Mouse (Mus musculus): ENCODE measurements at regions not wholly inside any gene's neighbourhood (a gene's known extent, or its start where the extent isn't known, plus 50 kb on each side); places are given as distances from the start of the nearest gene placed in this dataset.

DNA sequence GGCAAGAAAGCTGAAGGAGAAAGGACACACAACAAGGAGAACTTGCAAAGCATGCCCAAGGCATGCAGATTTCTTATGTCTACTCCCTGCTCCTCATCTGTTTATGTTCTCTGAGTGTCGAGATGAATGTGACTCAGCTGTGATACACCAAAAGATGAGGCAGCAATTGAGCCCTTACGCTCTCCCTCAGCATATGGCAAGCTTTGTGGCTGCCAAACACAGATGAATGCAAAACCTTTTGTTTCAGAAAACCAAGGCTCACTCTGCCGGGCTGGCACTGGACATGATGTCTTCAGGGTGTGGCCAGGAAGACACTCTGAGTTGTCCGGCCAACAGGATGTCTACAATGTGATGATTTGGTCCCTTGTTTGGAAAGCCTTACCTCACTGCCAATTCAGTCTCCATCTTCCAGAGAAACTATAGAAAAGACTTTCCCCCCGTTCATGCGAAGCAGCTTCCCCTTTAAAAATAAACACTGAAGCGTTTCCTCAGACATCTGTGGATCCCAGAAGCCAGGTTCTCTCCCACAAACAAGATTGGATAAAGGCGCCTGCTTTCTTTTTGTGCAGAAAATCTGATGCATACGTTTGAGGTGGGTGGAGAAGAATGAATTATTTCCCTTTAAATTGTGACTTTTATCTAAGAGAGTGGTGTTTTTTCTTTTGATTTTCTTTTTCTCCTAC, 171.5 kb downstream of the Tmx1 start:
- ATAC-seq (replicated peaks; ENCODE audit: poor library complexity, severe bottlenecking), result no peak

DNA sequence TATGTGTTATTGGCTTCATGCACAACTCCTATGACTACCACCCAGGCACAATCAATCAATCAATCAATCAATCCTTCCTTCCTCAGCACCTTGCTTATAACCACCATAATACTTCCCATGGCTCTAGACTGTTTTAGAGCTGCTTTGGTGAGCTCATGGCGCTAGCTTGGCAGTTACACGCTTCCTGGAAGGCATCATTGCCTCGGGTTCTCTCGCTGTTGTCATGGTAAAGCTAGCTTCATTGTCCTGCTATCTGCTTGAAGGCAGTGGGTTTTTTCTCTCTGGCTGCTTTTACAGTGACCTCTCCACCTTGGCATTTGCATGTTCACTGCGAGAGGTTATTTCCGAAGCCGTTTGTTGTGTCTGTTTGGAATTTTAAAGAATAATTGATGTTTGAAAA, 174.7 kb downstream of the Tmx1 start:
- no peak for ATAC-seq (replicated peaks; ENCODE audit: poor library complexity, severe bottlenecking)

DNA sequence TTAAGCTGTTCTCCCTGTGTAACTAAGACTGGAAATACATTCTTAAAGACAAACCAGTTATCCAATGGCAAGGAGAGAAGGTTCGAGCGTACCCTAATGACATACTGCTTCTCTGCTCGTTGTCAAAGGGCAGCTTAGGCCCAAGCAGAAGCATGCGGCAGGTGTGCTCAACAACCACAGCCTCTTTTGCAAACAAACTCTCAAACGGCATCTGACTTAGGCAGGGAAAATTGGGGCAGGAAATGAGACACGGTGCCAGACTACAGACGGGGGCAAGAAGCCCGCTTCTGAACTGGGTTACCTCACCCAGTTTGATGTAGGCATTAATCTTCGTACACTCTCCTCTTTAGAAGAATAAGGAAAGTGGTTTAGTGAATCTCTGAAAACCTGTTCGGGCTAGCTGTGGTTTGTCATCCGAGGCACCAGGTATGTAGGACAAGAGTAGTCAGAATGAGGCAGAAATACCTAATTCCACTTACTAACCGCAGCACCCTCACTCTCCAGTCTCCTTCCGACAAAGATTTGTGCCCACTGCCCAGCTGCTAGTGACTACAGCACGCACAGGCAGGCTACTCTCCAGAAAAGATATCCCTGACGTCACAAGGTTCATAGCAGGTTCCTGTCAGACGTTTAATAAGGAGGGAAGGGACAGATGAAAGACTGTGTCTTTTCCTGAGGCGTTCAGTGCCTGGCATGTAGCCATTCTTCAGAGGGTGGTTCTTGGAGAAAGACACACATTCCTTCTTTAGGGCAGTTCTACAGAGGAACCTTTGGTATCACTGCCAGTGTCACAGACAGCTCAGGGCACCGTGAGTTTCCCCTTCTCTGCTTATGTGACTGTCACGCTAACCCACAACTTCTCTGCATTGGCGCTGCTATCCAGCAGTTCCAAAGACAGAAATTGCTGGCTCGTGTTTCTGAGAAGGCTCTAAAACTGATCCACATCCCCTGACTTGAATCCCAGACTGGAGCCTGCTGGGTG, 175.8 kb downstream of the Tmx1 start:
- ATAC-seq (replicated peaks; ENCODE audit: poor library complexity, severe bottlenecking), result no peak

DNA sequence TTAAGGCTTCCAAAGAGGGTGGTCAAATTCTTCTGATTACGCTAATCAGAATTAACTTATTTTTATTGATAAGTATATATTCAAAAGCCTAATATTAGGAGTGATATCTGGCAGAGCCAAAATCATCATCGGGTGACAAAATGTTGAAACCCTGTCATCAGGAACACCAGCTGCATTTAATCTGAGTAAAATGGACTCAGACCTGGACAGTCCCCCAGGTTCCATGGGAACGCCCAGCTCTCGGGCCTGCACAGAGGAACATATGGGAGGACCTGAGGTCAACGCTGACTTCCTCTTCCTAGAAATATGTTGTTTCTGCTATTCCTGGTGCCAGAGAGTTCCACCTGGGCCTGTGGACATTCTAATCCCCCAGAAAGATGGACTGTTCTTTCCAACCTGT, 176.5 kb downstream of the Tmx1 start:
- no peak for ATAC-seq (replicated peaks; ENCODE audit: poor library complexity, severe bottlenecking)

DNA sequence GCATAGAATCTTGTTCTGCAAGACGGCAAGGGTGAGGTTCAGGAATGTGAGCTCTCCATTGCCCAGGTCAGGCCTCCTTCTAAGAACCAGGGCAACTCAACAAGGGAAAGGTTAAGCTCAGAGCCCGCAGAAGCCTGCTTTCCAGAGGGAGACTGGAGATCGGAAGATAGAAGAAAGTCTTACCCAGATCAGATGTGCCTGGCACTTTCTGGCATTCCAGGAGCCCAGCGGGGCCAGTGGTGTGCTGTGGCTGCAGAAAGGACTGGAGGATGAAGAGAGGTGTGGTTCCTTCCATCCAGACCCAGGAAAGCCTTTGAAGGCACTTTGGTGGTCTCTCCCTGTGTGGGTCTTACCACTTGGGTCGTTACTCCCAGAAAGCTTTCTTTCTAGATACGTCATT, 178.4 kb downstream of the Tmx1 start:
- ATAC-seq (replicated peaks; ENCODE audit: poor library complexity, severe bottlenecking), result no peak

DNA sequence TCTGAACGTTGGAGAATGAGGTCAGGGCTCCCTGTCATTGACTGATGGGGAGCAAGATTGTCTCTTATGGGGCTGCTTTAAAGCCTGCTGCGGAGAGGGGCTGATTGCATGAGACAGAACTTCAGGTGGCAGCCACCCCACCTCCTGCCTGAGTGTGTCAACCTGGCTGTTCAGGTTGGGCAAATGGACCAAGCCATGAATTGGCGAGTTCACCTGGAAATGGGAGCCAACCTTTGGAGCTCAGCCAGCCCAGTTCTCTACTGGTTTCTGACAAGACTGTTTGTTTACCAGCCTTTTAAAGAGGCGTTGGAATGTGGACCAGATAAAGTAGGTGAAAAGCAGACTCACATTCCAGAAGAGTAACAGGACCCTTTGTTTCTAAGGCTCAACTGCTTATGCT, 180.3 kb downstream of the Tmx1 start:
- ATAC-seq (replicated peaks; ENCODE audit: poor library complexity, severe bottlenecking), result no peak

DNA sequence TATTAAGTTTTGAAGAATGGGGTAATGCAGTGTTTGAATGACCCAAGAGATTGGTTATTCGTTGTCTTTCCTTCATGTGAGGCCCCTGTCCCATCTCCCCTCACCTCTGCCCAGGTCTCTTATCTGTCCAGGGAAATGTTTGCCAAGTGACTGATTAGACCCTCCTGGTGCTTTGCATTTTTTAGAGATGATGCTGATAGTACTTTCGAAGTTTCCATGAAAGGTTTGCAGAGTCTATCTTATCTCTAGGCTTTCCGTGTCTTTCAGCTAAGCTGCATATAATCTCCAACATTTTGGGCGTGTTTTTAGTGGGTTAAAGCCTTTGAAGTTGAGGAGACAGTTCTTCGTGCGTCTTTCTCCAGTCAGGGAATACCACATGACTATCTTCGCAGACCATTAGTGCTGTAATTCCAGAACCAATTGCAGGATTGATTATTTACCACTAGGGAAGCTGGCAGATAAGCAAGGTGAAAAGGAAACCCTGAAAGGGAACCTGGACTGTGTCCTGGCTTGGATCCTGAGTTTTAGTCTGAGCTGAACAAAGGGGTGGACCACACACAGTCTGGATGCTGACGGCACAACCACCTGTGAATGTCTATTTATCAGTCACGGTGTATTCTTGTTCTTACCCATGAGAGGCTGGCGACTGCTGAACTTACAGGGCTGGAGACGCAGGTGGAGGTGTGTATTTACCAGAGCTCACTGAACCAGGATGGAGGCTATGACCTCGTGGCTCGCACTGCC, 180.9 kb downstream of the Tmx1 start:
- ATAC-seq (replicated peaks; ENCODE audit: poor library complexity, severe bottlenecking), result no peak

DNA sequence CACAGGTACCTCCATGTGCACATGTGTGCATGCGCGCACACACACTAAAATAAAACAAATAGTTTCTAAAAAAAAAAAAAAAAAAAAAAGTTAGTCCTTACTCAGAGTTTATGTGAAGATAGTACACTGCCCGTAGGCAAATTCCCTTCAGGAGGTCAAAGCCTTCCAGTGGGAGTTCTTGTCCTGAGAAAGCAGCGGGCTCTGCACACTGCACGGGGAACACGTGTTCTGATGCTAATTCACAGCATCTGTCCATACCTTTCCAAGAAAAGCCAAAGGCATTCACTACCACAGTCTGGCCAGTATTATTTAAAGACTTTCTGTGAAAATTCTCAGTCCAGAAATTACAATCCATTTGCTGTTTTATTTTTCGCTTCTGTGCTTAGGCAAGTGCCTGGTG, 183.1 kb downstream of the Tmx1 start:
- ATAC-seq (replicated peaks; ENCODE audit: poor library complexity, severe bottlenecking), result no peak

DNA sequence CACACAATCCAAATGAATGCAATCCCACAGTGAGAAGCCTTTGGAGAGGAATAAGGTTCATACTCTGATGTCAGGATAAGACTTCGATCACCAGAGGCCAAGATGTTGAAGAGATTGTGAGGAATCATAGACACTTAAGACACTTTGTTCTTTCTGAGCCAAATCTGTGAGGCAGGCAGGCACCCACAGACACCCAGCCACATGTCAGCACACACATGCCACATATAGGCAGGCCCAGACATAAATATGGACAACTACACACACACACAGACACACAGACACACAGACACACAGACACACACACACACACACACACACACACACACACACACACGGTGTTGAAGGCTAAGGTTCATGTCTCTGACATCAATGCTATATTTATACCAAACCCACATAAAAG, 185.1 kb upstream of the Frmd6 start:
- ATAC-seq (replicated peaks; ENCODE audit: poor library complexity, severe bottlenecking), result no peak

DNA sequence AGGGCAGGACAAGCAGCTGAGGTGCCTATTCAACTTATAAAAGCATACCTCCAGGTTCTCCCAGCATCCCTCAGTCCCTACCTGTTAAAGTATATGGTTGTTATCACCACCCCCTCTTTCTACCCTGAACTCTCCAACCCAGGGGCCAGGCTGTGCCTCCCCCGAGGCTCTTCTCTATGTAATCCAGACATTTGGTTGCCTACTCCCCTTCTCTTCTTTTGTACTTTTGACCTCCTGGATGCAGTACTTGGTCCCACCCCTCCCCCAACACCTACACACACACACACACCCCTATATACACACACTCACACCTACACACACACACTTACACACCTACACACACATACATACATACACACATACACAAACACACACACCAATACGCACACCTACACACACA, 180.4 kb upstream of the Frmd6 start:
- no peak for ATAC-seq (replicated peaks; ENCODE audit: poor library complexity, severe bottlenecking)

DNA sequence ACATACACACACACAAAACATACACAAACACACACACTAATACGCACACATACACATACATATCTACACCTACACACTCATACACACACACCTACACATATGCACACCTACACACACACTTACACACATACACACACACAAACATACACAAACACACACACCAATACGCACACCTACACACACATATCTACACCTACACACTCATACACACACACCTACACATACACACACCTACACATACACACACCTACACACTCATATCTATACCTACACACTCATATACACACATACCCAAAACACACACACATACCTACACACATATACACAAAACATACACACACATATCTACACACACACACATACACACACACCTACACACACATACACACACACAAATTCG, 179.9 kb upstream of the Frmd6 start:
- no peak for ATAC-seq (replicated peaks; ENCODE audit: poor library complexity, severe bottlenecking)

DNA sequence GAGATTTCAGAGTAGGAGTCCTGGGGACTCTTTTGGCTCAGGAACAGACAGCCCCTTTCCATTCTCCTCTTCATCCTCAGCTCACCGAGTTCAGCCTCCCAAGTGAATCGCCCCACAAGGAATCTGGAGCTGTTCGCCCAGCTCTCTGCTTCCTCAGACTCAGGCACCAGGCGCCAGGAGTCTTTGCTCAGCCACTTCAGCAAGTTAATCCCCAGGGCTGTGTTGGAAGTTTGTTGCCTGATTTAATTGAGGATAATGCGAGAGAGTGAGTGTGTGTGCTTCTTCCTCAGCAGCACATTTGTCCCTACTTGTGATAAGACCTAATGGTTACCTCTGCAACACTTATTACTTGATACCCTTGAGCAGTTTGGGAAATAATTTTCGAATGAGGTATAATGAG, 177.8 kb upstream of the Frmd6 start:
- ATAC-seq (replicated peaks; ENCODE audit: poor library complexity, severe bottlenecking), result no peak

DNA sequence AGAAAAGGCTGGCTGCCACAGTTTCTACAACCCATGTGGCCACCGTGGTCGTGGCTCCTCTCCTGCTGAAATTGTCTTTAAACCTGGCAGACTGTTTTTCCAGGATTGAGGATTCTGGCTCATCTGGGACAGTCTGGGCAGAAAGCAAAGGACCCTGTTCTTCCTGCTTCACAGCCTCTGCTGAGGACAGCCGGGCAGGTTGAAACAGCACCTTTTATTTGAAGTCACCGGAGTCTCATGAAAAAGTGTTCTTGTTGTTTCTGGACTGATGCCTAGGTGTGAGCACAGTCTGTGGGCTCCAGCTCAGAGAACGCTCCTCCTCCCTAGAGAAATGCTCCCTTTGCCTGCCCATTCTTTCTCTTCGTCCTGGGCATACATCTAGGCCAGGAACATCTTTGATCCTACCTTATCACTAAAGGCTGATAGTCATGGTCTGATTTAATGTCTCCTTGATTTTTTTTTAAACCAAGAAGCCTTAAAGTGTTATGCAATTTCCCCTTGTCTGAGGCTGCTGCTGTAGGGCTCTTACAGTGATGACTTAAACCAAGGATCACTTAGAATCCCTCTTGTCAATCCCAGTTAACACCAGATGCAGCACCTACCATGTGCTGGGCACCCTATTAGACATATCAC, 177.0 kb upstream of the Frmd6 start:
- ATAC-seq (replicated peaks; ENCODE audit: poor library complexity, severe bottlenecking), result no peak

DNA sequence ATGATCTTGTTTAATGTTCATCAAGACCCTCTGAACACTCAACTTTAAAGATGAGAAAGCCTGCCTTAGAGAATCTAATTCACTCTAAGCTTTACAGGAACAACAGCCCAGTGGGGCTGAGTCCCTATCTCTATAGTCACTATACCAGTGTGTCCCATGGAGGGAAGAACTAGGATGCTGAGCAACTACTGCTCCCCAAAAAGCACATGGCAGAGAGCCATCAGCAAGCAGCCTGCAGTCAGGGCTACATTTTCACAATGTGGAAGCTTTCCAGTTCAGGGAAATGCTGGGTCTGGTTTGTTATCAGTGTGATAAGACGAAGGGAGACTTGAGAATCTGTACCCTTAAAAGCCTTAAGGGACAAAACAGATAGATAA, 176.5 kb upstream of the Frmd6 start:
- no peak for ATAC-seq (replicated peaks; ENCODE audit: poor library complexity, severe bottlenecking)

DNA sequence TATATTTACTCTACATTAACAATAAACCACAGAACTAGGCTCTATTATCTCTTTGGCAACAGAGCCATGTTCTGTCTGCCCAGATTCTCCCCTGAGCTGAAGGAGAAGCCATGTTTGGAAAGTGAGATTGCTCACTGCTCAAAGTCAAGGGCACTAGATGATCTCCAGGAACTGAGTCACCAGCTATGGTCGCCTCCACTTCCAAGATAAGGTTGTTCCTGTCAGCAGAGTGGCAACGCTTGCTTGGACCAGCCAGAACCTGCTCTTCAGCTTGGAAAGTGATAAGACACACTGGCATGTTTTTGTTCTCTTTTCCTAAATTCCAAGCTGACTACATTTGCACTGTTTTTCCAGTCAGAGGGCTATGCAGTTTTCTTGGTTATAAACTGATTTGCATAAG, 175.6 kb upstream of the Frmd6 start:
- no peak for ATAC-seq (replicated peaks; ENCODE audit: poor library complexity, severe bottlenecking)

DNA sequence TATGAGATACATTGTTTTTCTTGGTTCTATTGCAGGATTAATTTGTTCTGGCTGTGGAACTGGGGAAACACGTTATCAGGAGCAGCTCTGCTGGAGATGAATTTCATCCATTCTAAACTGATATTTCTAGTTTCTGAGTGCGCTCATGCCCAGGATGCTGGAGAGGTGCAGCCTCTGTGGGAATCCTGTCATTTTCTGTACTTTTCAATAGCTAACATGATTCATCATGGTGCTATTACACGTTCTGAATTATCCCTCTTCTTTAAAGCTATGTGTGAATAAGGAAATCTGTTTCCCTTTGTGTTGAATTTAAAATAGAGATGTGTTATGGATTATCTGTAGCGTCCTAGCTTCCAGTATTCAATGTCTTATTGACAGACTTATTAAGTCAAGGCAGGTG, 174.8 kb upstream of the Frmd6 start:
- ATAC-seq (replicated peaks; ENCODE audit: poor library complexity, severe bottlenecking), result no peak

DNA sequence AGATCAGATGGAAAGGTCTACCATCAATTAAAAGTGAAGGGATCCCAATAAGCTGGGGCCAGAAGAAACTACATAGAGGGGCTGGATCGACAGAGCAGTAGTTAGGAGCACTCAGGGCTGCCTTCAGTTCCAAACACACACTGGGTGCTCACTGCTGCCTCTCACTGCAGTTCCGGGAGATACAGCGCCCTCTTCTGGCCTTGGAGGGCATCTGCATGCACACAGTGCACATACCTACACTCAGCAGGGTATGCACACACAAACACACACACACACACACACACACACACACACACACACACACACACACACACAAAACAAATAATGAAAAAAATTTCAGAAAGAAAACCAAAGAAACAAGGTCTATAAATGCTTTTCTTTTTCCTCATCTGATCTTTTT, 172.6 kb upstream of the Frmd6 start:
- no peak for ATAC-seq (replicated peaks; ENCODE audit: poor library complexity, severe bottlenecking)

DNA sequence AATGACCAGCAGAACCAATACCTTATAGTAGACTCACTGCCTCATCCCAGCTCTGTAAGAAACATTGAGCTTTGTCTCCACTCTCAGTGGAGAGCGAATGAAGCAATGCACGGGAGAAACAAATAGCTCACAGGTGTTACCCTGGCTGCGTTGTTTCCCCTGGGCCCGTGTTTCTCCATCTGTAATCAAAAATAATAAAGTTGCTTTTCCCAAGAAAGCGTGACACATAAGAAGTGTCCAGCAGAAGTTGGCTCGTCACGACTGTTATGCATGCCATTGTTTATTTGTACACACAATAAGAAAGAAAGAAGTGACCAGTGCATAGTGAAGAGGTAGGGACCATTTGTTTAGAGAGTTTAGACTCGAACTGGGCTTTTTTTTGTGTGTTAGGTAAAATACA, 171.3 kb upstream of the Frmd6 start:
- no peak for ATAC-seq (replicated peaks; ENCODE audit: poor library complexity, severe bottlenecking)

DNA sequence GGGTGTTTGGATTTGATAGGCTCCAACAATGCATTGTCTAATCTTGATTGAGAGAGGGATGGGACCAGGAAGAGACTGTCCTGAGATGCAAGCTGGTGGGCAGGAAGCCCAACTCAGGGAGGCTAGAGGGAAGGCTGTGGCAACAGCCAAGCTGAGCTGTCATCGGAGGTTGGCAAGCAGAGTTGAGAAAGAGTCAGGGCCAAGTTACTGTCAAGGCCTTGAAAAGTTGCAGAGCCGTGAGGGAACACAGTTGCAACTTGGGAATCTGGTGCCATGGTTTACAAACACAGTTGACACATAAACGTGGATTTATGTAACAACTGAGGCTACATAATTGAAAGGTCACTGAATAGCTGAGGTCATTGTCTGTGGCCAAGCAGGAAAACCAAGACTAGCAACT, 170.8 kb upstream of the Frmd6 start:
- ATAC-seq (replicated peaks; ENCODE audit: poor library complexity, severe bottlenecking), result no peak

DNA sequence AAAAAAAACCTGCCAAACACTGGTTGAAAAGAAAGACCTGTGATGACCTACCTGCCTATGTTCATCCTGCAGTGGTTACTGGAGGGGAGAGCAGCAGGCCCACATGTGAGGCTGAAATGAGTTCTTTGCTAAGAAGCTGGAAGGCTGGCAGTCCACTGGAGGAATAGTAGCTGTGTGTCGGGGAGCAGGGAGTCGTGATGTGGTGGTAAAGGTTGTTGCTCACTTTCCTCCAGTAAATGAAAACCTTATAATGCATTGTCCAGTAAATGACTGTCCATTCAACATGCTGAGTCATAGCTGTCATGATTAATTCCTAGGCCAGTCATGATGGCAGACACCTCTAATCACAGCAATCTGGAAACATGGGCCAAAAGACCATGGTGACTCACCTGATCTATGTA, 169.9 kb upstream of the Frmd6 start:
- ATAC-seq (replicated peaks; ENCODE audit: poor library complexity, severe bottlenecking), result no peak

Measured in granulocyte monocyte progenitor cell, adult 5-6 weeks (primary cell).